Mouse (Mus musculus): ENCODE results near the gene Umodl1. TPM values are rescaled to one million over a fixed set of nuclear protein-coding genes. Genes with fewer than 3 reads are reported as not detected.

Umodl1 gene
- total and polyA plus RNA-seq, 3 experiments: 1.0 to 4.5 (median 1.6) TPM

GRCm38 (mm10) chr17:31026986-31027385 is 72.5 kb downstream of the Umodl1 start:
- no peak for TF ChIP-seq MAX (IDR thresholded peaks at IDR 0.05; ENCODE audit: low read length)
- TF ChIP-seq UBTF (IDR thresholded peaks at IDR 0.05; ENCODE audit: low read depth, low read length): no peak
- TF ChIP-seq CHD1 (IDR thresholded peaks at IDR 0.05; ENCODE audit: low read depth, low read length): no peak
- TF ChIP-seq RAD21 (IDR thresholded peaks at IDR 0.05; ENCODE audit: low read depth, low read length): no peak
- TF ChIP-seq RCOR1 (conservative IDR thresholded peaks at IDR 0.05; ENCODE audit: low read depth, low read length): no peak
- peaks cover 10% of the 10 kb centered on the region for H3K9me3 ChIP-seq (replicated peaks; ENCODE audit: low read length)
- no peak overlapping the region for H3K9ac ChIP-seq (ENCODE audit: insufficient read depth, low read depth)
- dilution Hi-C loops (cut with MboI; ENCODE audit: extremely low pct_ligation_motif_present, extremely low pct_unique_long_range_greater_than_20kb, low sequenced_read_pairs): no loop called here
- no peaks in the 10 kb centered on the region for H3K4me1 ChIP-seq (ENCODE audit: control insufficient read depth in 1 of 2, insufficient read depth in 2 of 2)
- H3K4me2 ChIP-seq (ENCODE audit: insufficient read depth, low read depth, poor library complexity, severe bottlenecking): no peak overlapping the region
- in situ Hi-C loops (cut with MboI; ENCODE audit: low pct_ligation_motif_present, low pct_unique_long_range_greater_than_20kb, low sequenced_read_pairs): loop anchor here (10.0 kb wide), 1 partner anchor 48 kb away; no protein-coding TSS in a partner anchor
- H3K79me2 ChIP-seq (replicated peaks; ENCODE audit: control insufficient read depth, extremely low read depth, insufficient read depth, poor library complexity, severe bottlenecking): no peaks in the 10 kb centered on the region
- no peaks in the 10 kb centered on the region for H3K27me3 ChIP-seq (replicated peaks)
- DNase-seq (ENCODE audit: extremely low read depth): no peak
- no peak overlapping the region for H3K27ac ChIP-seq (ENCODE audit: insufficient read depth, low read depth)
- no peak overlapping the region for H3K4me3 ChIP-seq (replicated peaks in 1 of 3; ENCODE audit: low read depth in 2 of 3, low read length in 2 of 3, poor library complexity in 1 of 3)
- no peaks in the 10 kb centered on the region for H3K36me3 ChIP-seq (replicated peaks in 1 of 2; ENCODE audit: control insufficient read depth in 1 of 2, insufficient read depth in 1 of 2, low read length in 1 of 2)

DNA sequence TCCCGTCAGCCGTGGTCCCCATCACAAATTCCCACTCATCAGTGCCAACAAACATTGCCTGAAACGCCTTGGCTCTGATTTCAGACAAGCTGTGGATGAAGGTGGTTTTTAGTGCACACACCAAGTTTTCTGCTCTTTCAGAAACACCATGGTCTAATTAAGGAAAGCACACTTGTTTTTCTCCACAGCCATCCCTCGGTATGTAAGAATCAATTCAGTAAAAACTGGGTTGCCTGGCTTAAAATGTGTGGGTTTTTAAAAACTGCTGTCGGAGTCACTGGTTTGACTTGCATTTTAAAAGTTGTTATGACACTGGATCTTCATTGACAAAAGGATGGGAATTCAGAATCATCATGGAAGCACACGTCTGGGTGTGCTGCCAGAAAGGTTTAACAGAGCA is 73.3 kb downstream of the Umodl1 start:
- H3K4me3 ChIP-seq (replicated peaks in 1 of 3; ENCODE audit: low read depth in 2 of 3, low read length in 2 of 3, poor library complexity in 1 of 3): no peak overlapping the region
- DNase-seq (ENCODE audit: extremely low read depth): no peak
- H3K9me3 ChIP-seq (replicated peaks; ENCODE audit: low read length): peaks cover 18% of the 10 kb centered on the region
- no peak overlapping the region for H3K4me2 ChIP-seq (ENCODE audit: insufficient read depth, low read depth, poor library complexity, severe bottlenecking)
- H3K4me1 ChIP-seq (ENCODE audit: control insufficient read depth in 1 of 2, insufficient read depth in 2 of 2): no peaks in the 10 kb centered on the region
- H3K9ac ChIP-seq (ENCODE audit: insufficient read depth, low read depth): no peak overlapping the region
- no peak overlapping the region for H3K27ac ChIP-seq (ENCODE audit: insufficient read depth, low read depth)
- dilution Hi-C loops (cut with MboI; ENCODE audit: extremely low pct_ligation_motif_present, extremely low pct_unique_long_range_greater_than_20kb, low sequenced_read_pairs) (no loop called here), in situ Hi-C loops (cut with MboI; ENCODE audit: low pct_ligation_motif_present, low pct_unique_long_range_greater_than_20kb, low sequenced_read_pairs) (loop anchor here (10.0 kb wide), 1 partner anchor 47 kb away; no protein-coding TSS in a partner anchor)
- no peaks in the 10 kb centered on the region for H3K79me2 ChIP-seq (replicated peaks; ENCODE audit: control insufficient read depth, extremely low read depth, insufficient read depth, poor library complexity, severe bottlenecking)
- no peaks in the 10 kb centered on the region for H3K27me3 ChIP-seq (replicated peaks)
- no peaks in the 10 kb centered on the region for H3K36me3 ChIP-seq (replicated peaks in 1 of 2; ENCODE audit: control insufficient read depth in 1 of 2, insufficient read depth in 1 of 2, low read length in 1 of 2)
- TF ChIP-seq JUND (conservative IDR thresholded peaks at IDR 0.05; ENCODE audit: low read depth, low read length) (no peak), ZNF384 (IDR thresholded peaks at IDR 0.05; ENCODE audit: low read depth, low read length) (no peak), ZKSCAN1 (IDR thresholded peaks at IDR 0.05; ENCODE audit: borderline replicate concordance, low read depth, low read length) (no peak), USF2 (conservative IDR thresholded peaks at IDR 0.05; ENCODE audit: low read depth, low read length) (no peak), RCOR1 (conservative IDR thresholded peaks at IDR 0.05; ENCODE audit: low read depth, low read length) (no peak), ELF1 (IDR thresholded peaks at IDR 0.05; ENCODE audit: low read depth, low read length) (no peak), PAX5 (IDR thresholded peaks at IDR 0.05; ENCODE audit: low read length) (no peak), KAT2A (IDR thresholded peaks at IDR 0.05; ENCODE audit: insufficient replicate concordance, low read length) (no peak), E2F4 (IDR thresholded peaks at IDR 0.05; ENCODE audit: insufficient replicate concordance, low read depth, low read length) (no peak), MXI1 (IDR thresholded peaks at IDR 0.05; ENCODE audit: low read depth, low read length) (no peak), ZMIZ1 (IDR thresholded peaks at IDR 0.05; ENCODE audit: low read depth, low read length) (no peak), MAZ (IDR thresholded peaks at IDR 0.05; ENCODE audit: low read depth, low read length) (no peak), ZC3H11A (IDR thresholded peaks at IDR 0.05; ENCODE audit: low read depth, low read length) (no peak), USF1 (IDR thresholded peaks at IDR 0.05; ENCODE audit: low read depth, low read length) (no peak), GABPA (IDR thresholded peaks at IDR 0.05; ENCODE audit: insufficient replicate concordance, low read depth, low read length) (no peak), BHLHE40 (IDR thresholded peaks at IDR 0.05; ENCODE audit: low read depth, low read length) (no peak), RAD21 (IDR thresholded peaks at IDR 0.05; ENCODE audit: low read depth, low read length) (no peak), TBP (conservative IDR thresholded peaks at IDR 0.05; ENCODE audit: low read depth, low read length) (no peak), EP300 (IDR thresholded peaks at IDR 0.05; ENCODE audit: low read length) (no peak)

All from CH12.LX (cell line).